ENCODE assay signal across 8 mouse cellular contexts in genomic region chr8:109970323-109970722, GRCm38 (mm10). TPM values are rescaled to one million over a fixed set of nuclear protein-coding genes. Genes with fewer than 3 reads are reported as not detected.
A peak's percentile ranks its signal among the peaks of the same experiment; 100 is the strongest.
DNase-seq lines count a peak whose midpoint lies in the region; ATAC-seq lines count a peak whose summit lies in the region.
"Had no signal": no experiment of that assay in that cellular context is flagged by ENCODE, and none has a peak within 500 bp of the region (broad histone marks: within the 10 kb centered on the region; RNA-seq: fewer than 3 reads in every experiment).

No protein-coding gene starts in this region.

- H3K27me3 ChIP-seq in kidney, embryonic 16.5 days (ENCODE audit: insufficient read depth, low read length): peaks cover 21% of the 10 kb centered on the region

- no peak overlapping the region for H3K27ac ChIP-seq in kidney, embryonic 16.5 days (ENCODE audit: low read length)
- H3K27ac ChIP-seq: lung, embryonic 15.5 days had no signal

- no peaks in the 10 kb centered on the region for H3K36me3 ChIP-seq in kidney, embryonic 16.5 days (ENCODE audit: insufficient read depth, low read length)
- H3K36me3 ChIP-seq: lung, embryonic 15.5 days had no signal

- peak; percentile 28 for DNase-seq in layer of hippocampus, adult 11-12 months (ENCODE audit: low spot score)
- DNase-seq in layer of hippocampus, adult 8-10 months (ENCODE audit: low spot score in 2 of 2): no peak
- DNase-seq in ES-CJ7 (ENCODE audit: low read depth, low spot score): peak; percentile 84
- no peak for DNase-seq in thymus, postnatal 4 days

- H3K4me3 ChIP-seq in kidney, embryonic 16.5 days (ENCODE audit: low read length): no peak overlapping the region
- H3K4me3 ChIP-seq: lung, embryonic 15.5 days had no signal

- H3K9ac ChIP-seq in kidney, embryonic 16.5 days (replicated peaks; ENCODE audit: low read length): no peak overlapping the region
- H3K9ac ChIP-seq: lung, embryonic 15.5 days had no signal

- ATAC-seq in activated CD4-positive, CD25-positive, alpha-beta regulatory T cell, adult 4 months: peak; percentile 28
- ATAC-seq in megakaryocyte progenitor cell, adult 5-6 weeks (replicated peaks; ENCODE audit: poor library complexity): peak; percentile 86
- no peak for ATAC-seq in kidney, embryonic 16.5 days (ENCODE audit: low FRiP score, low TSS enrichment)

- H3K4me1 ChIP-seq in kidney, embryonic 16.5 days (ENCODE audit: insufficient read depth, low read length): no peaks in the 10 kb centered on the region
- H3K4me1 ChIP-seq: lung, embryonic 15.5 days had no signal

- peaks cover 5% of the 10 kb centered on the region; the same call in 1 of the 2 replicates for H3K9me3 ChIP-seq in kidney, embryonic 16.5 days (ENCODE audit: low read length)
- H3K9me3 ChIP-seq: lung, embryonic 15.5 days had no signal

- WGBS in kidney, embryonic 16.5 days: 11% methylated on average over 9 of the region's 9 CpGs

- no peak overlapping the region for H3K4me2 ChIP-seq in kidney, embryonic 16.5 days (replicated peaks; ENCODE audit: low read depth, low read length)
- H3K4me2 ChIP-seq: lung, embryonic 15.5 days had no signal

RNA-seq across cellular contexts. Expression of gene Marveld3, which starts 8.3 kb away (rescaled TPM):
- under 1 TPM in 2 of 4 experiments, not detected in 2; 0.20 to 0.25 TPM for total RNA-seq in layer of hippocampus, adult 8-10 months (2022)
- not detected for polyA plus RNA-seq in activated CD4-positive, CD25-positive, alpha-beta regulatory T cell, adult 4 months (2017; shearing (Covaris generic))
- total RNA-seq in megakaryocyte progenitor cell, adult 5-6 weeks (2015): not detected in 2 replicates
- total RNA-seq in megakaryocyte progenitor cell, adult 5-6 weeks (2017): not detected in 2 replicates
- polyA plus RNA-seq in kidney, embryonic 16.5 days (2015; fragmentation: Nextera tagmentation; extraction: Ambion mirVana): 3.9 and 4.0 TPM in 2 replicates

RNA-seq across cellular contexts. Expression of gene Tat, which starts 19.9 kb away (rescaled TPM):
- not detected for total RNA-seq in layer of hippocampus, adult 8-10 months (2022)
- polyA plus RNA-seq in activated CD4-positive, CD25-positive, alpha-beta regulatory T cell, adult 4 months (2017; shearing (Covaris generic)): not detected
- total RNA-seq in megakaryocyte progenitor cell, adult 5-6 weeks (2015): not detected in 2 replicates
- not detected in 2 replicates for total RNA-seq in megakaryocyte progenitor cell, adult 5-6 weeks (2017)
- not detected in 2 replicates for polyA plus RNA-seq in kidney, embryonic 16.5 days (2015; fragmentation: Nextera tagmentation; extraction: Ambion mirVana)
- polyA plus RNA-seq: lung, embryonic 15.5 days had no signal

Comparison
In these comparisons a context has a peak if more than half of its experiments do, and no peak if none do; other contexts are left out.
1. DNase-seq: peak in layer of hippocampus, adult 11-12 months (single experiment) and ES-CJ7 (single experiment); none in layer of hippocampus, adult 8-10 months (0 of 2) and thymus, postnatal 4 days (single experiment).